Mouse (Mus musculus) heart, postnatal 0 days (tissue): ENCODE results near the gene Morn1. TPM values are rescaled to one million over a fixed set of nuclear protein-coding genes. Genes with fewer than 3 reads are reported as not detected.

ENCODE experiments used
- ATAC-seq: fragments of 200-750 bp; cut with Nextera tagmentation; 2 replicates; pipeline ENCODE4 v1.8.0; 2017; ENCODE audit warnings: low read depth, moderate number of reproducible peaks, moderate library complexity; ENCODE audit not compliant: insufficient read depth
- DNase-seq: peaks from one replicate; pipeline ENCODE4 v3.0.0-alpha.2; 2016; ENCODE audit warnings: low spot score
- H3K27ac ChIP-seq: fragments of 300-500 bp; sonication (generic); 2 replicates; pipeline ENCODE4 v1.5.1; 2014; ENCODE audit warnings: low read depth, mild to moderate bottlenecking
- H3K27me3 ChIP-seq: fragments of 300-500 bp; sonication (generic); 2 replicates; pipeline ENCODE4 v1.6.1; 2014; ENCODE audit warnings: low read length, mixed read lengths; ENCODE audit not compliant: control insufficient read depth, insufficient read depth
- H3K36me3 ChIP-seq: fragments of 300-500 bp; sonication (generic); replicated peaks from 2 replicates; pipeline ENCODE4 v1.6.1; 2014; ENCODE audit warnings: low read length, mixed read lengths; ENCODE audit not compliant: control insufficient read depth, insufficient read depth
- H3K4me1 ChIP-seq: fragments of 300-500 bp; sonication (generic); 2 replicates; pipeline ENCODE4 v1.6.1; 2014; ENCODE audit warnings: antibody characterized with exemption; ENCODE audit not compliant: control insufficient read depth, insufficient read depth
- H3K4me2 ChIP-seq: fragments of 300-500 bp; sonication (generic); 2 replicates; pipeline ENCODE4 v1.6.1; 2014; ENCODE audit warnings: low read depth, mild to moderate bottlenecking, low read length, moderate library complexity
- H3K4me3 ChIP-seq: fragments of 300-500 bp; sonication (generic); 2 replicates; pipeline ENCODE4 v1.5.1; 2014; ENCODE audit warnings: low read depth, low read length
- H3K9ac ChIP-seq: fragments of 300-500 bp; sonication (generic); replicated peaks from 2 replicates; pipeline ENCODE4 v1.6.1; 2014; ENCODE audit warnings: low read depth, low read length, mixed read lengths
- H3K9me3 ChIP-seq: fragments of 300-500 bp; sonication (generic); replicated peaks from 2 replicates; pipeline ENCODE4 v1.6.1; 2016; ENCODE audit warnings: low read length; ENCODE audit not compliant: control insufficient read depth
- CTCF ChIP-seq: IDR thresholded peaks from 2 replicates; pipeline ENCODE4 v1.5.1; 2016; ENCODE audit warnings: antibody characterized with exemption, control low read depth, low read depth
- EP300 ChIP-seq: IDR thresholded peaks from 2 replicates; pipeline ENCODE4 v1.6.1; 2016; ENCODE audit warnings: antibody characterized with exemption, low read depth
- WGBS: fragments of 180-500 bp; shearing (Covaris S2); extraction: QIAGEN DNeasy Blood & Tissue Kit; methylation state at CpG from one replicate; pipeline ENCODE4 v1.1.7; 2014; 5-methylcytosine and 5-hydroxymethylcytosine counted together
- polyA plus RNA-seq: library from polyadenylated mRNA; unstranded; fragments of >200 nt; fragmentation: Nextera tagmentation; extraction: Ambion mirVana; gene quantifications from 2 replicates; pipeline ENCODE4 v1.2.1, GENCODE M21; 2015
- total RNA-seq: library from RNA; depleted of rRNA; stranded (reverse); fragments of >200 nt; gene quantifications from 2 replicates; pipeline ENCODE4 v1.2.3, GENCODE M21; 2014; ENCODE audit warnings: low replicate concordance

Morn1 gene
- total and polyA plus RNA-seq, 2 experiments from 2014 or later, result 2.4 TPM; not detected in 1

DNA sequence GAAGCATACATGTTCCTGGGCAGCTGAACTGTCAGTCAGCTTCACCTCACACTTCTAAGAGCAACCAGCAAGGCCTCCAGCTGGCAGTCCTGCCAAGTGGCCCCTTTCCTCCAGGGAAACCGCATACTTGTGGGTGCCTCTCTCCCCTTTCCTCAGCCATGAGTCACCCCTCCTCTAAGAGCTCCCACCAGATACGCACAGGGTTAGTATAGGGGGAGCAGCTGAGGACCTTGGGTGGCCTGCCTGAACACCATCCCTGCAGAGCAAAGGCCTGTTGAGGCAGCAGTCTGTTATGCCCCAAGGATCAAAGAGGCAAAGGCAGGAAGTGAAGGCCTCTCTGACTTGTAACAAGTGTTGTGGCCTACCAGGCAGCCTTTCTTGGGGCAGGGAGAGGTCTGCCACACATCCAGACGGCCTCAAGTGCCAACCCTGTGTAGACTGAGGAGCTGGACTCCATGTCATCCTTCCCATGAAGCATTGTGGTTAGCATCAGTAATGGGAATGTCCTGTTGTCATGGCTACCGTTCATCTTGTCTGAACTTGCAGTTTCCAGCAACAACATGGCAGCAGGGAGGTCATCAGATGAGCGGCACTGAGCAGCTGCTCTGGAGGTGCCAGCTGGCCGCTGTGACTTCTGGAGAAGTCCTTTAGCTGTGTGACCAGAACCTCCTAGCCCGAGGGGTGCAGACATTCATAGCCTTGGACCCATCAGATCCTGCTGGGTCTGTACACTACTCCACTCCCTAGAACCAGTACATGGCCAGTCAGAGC, 40.4 kb downstream of the Morn1 start:
- Histone ChIP-seq H3K9ac (no peak overlapping the region), H3K27me3 (no peaks in the 10 kb centered on the region), H3K36me3 (no peaks in the 10 kb centered on the region), H3K4me1 (peaks cover 36% of the 10 kb centered on the region), H3K9me3 (no peaks in the 10 kb centered on the region), H3K4me3 (no peak overlapping the region), H3K27ac (no peak overlapping the region), H3K4me2 (no peak overlapping the region)
- ATAC-seq (no peak), DNase-seq (no peak)
- no peak for TF ChIP-seq CTCF
- no peak for TF ChIP-seq EP300
- 57% methylated on average over 7 of the region's 7 CpGs for WGBS

DNA sequence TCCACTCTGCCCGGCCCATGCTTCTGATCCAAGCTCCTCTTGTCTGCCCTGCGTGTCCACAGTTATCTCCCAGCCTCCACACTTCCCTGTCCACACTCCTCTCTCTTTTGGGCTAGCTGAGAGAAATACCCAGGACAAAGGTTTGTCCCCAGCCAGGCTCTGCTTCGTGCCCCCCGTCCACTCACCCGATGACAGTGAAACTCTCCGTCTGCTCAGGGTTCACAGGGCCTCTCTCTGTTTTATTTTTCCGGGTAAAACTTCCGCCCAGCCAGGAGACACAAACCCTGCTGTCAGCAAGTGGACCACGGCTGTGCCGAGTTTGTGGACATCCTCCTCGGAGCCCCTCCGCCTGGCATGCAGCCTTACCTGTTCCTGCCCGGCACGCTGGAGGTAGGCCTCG, 42.0 kb downstream of the Morn1 start:
- peak overlapping the region; percentile 39; the same call in 1 of the 2 replicates for H3K9ac ChIP-seq
- no peaks in the 10 kb centered on the region for H3K27me3 ChIP-seq
- H3K27ac ChIP-seq, result no peak overlapping the region
- no peaks in the 10 kb centered on the region for H3K9me3 ChIP-seq
- ATAC-seq (no peak), DNase-seq (no peak)
- H3K4me2 ChIP-seq, result no peak overlapping the region
- 87% methylated on average over 15 of the region's 15 CpGs for WGBS
- H3K4me3 ChIP-seq, result no peak overlapping the region
- H3K4me1 ChIP-seq, result peaks cover 31% of the 10 kb centered on the region
- TF ChIP-seq EP300 (no peak), CTCF (no peak)
- no peaks in the 10 kb centered on the region for H3K36me3 ChIP-seq

DNA sequence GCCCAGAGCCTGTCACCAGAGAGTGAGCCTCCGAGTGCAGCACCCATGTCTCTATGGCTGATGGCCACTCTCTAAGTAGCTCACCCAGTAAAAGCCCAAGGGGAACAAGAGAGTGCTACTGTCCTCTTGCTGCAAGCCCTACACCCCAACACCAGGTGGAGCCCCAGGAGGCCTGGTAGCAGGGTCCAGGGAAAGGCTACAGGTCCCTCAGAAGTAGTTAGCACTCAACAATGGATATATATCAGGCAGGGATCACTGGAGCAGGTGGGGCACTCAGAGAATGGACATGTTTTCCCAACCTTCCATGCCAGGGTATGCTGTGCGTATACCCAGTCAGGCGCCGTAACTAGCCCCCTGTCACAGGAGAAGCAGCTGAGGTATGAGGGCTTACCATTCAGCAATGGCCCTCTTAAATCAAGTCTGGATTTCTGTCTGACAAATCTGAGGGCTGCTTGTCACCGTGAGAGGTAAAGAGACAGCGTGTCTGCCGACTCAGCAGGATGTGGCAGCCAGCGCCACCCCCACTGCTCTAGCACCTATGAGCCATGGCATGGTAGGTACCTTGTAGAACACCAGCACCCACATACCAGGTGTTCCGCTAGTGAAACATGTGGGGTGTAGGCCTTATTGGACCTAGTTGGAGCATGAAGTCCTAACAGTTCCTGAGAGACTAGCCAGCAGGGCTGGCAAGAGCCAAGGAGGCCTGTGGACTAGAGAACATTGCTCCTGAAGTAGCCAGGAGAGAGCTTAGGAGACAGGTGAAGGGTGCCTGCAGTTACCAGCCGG, 42.9 kb downstream of the Morn1 start:
- Histone ChIP-seq H3K9ac (peak overlapping the region; percentile 20; the same call in 1 of the 2 replicates), H3K4me2 (no peak overlapping the region), H3K4me1 (peaks cover 36% of the 10 kb centered on the region), H3K27ac (peak overlapping the region; percentile 88), H3K9me3 (no peaks in the 10 kb centered on the region), H3K27me3 (no peaks in the 10 kb centered on the region), H3K36me3 (no peaks in the 10 kb centered on the region), H3K4me3 (no peak overlapping the region)
- no peak for DNase-seq
- ATAC-seq, result no peak
- WGBS, result 75% methylated on average over 10 of the region's 10 CpGs
- TF ChIP-seq EP300 (no peak), CTCF (peak; percentile 44)

DNA sequence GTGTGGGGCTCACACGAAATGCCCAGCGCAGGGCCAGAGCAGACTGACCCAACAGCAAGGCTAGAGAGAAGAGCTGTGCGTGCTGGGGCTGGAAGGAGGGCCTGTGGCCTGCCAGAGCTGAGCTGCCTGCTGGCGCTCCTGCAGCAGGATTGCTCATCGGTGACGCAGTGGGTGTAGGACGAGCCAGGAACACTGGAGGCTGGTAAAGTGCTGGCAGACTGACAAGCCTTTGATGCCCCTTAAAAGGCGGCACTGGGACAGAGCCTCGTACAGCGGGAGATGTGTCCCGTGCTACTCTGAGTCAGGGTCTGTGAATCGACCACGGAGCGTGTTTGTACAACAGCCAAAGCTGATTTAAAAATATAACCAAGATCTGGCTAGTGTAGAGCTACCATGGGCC, 43.6 kb downstream of the Morn1 start:
- WGBS, result 34% methylated on average over 14 of the region's 14 CpGs
- no peak overlapping the region for H3K4me2 ChIP-seq
- peak overlapping the region; percentile 88 for H3K27ac ChIP-seq
- H3K9ac ChIP-seq, result peak overlapping the region; percentile 20; the same call in 1 of the 2 replicates
- no peaks in the 10 kb centered on the region for H3K9me3 ChIP-seq
- ATAC-seq, result peak; percentile 91
- TF ChIP-seq EP300, result peak; percentile 89
- no peak for TF ChIP-seq CTCF
- peak; percentile 95 for DNase-seq
- no peak overlapping the region for H3K4me3 ChIP-seq
- no peaks in the 10 kb centered on the region for H3K36me3 ChIP-seq
- peaks cover 42% of the 10 kb centered on the region for H3K4me1 ChIP-seq
- no peaks in the 10 kb centered on the region for H3K27me3 ChIP-seq

DNA sequence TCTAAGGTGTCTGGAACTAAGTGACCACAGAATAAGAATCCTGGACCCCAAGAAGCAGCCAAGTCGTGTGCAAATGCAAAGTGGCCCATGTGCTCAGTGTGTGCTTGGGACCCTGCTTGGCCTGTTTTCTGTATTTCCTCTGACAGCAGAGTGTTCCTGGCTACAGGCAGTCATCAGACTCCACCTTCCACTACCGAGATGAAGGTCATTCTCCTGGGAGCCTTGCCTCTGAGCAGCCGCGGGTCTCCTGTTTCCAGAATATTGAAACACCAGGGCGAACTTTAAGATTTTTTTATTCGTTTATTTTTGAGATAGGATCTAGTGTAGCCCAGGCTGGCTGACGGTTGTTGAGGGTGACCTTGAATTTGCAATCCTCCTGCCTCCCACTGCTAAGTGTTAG, 44.2 kb downstream of the Morn1 start:
- peak overlapping the region; percentile 88 for H3K27ac ChIP-seq
- 0 out of 2 replicates have a peak overlapping the region, but pooled peaks have one; percentile 10 for H3K9ac ChIP-seq
- no peaks in the 10 kb centered on the region for H3K27me3 ChIP-seq
- DNase-seq (no peak), ATAC-seq (no peak)
- H3K4me1 ChIP-seq, result peaks cover 42% of the 10 kb centered on the region
- no peak overlapping the region for H3K4me3 ChIP-seq
- no peak for TF ChIP-seq CTCF
- no peak for TF ChIP-seq EP300
- no peaks in the 10 kb centered on the region for H3K36me3 ChIP-seq
- H3K4me2 ChIP-seq, result no peak overlapping the region
- no peaks in the 10 kb centered on the region for H3K9me3 ChIP-seq
- WGBS, result 48% methylated on average over 7 of the region's 7 CpGs
